Mouse (Mus musculus): Measurements from ENCODE around the gene Pxylp1.

GRCm38 (mm10) chr9:96849012-96849411 is 43.5 kb downstream of the Pxylp1 start:
- TF ChIP-seq CTCF (IDR thresholded peaks at IDR 0.05) (no peak), EP300 (IDR thresholded peaks at IDR 0.05) (no peak)
